Mouse (Mus musculus): Measurements from ENCODE around the gene Lmln. TPM values are rescaled to one million over a fixed set of nuclear protein-coding genes. Genes with fewer than 3 reads are reported as not detected.
"Not testable (repeated sequence)": the region's sequence is repeated elsewhere in the genome, so short reads cannot be mapped to it uniquely, and the experiment has no call there.

The Lmln gene
- total RNA-seq, 4 experiments from 2014 or later, result 1.2 to 4.1 (median 2.2) TPM

- no peak for DNase-seq (ENCODE audit: low spot score in 2 of 2)
Observed at GRCm38 (mm10) chr16:33056786-33057185, 5.5 kb upstream of the Lmln start.

GRCm38 (mm10) chr16:33058033-33058432 is 4.3 kb upstream of the Lmln start:
- DNase-seq (ENCODE audit: low spot score in 2 of 2), result no peak

GRCm38 (mm10) chr16:33058656-33059055 is 3.7 kb upstream of the Lmln start:
- not testable (repeated sequence) for DNase-seq (ENCODE audit: low spot score in 2 of 2)

GRCm38 (mm10) chr16:33059471-33059870 is 2.9 kb upstream of the Lmln start:
- DNase-seq (ENCODE audit: low spot score in 2 of 2), result no peak

- DNase-seq (ENCODE audit: low spot score in 2 of 2), result no peak
Observed at GRCm38 (mm10) chr16:33060926-33061325, 1.4 kb upstream of the Lmln start.

GRCm38 (mm10) chr16:33061400-33061799 is 921 bp upstream of the Lmln start:
- no peak for DNase-seq (ENCODE audit: low spot score in 2 of 2)

- DNase-seq (ENCODE audit: low spot score in 2 of 2), result no peak
Observed at GRCm38 (mm10) chr16:33062682-33063131, 386 bp downstream of the Lmln start.

- DNase-seq (ENCODE audit: low spot score in 2 of 2), result no peak
Observed at GRCm38 (mm10) chr16:33063267-33063666, 946 bp downstream of the Lmln start.

GRCm38 (mm10) chr16:33064636-33065035 is 2.3 kb downstream of the Lmln start:
- no peak for DNase-seq (ENCODE audit: low spot score in 2 of 2)

GRCm38 (mm10) chr16:33070928-33071327 is 8.6 kb downstream of the Lmln start:
- DNase-seq (ENCODE audit: low spot score in 2 of 2), result no peak

GRCm38 (mm10) chr16:33072871-33073557 is 10.7 kb downstream of the Lmln start:
- no peak for DNase-seq (ENCODE audit: low spot score in 2 of 2)

GRCm38 (mm10) chr16:33074967-33075366 is 12.6 kb downstream of the Lmln start:
- DNase-seq (ENCODE audit: low spot score in 2 of 2), result no peak

- DNase-seq (ENCODE audit: low spot score in 2 of 2), result no peak
Observed at GRCm38 (mm10) chr16:33076078-33076477, 13.8 kb downstream of the Lmln start.

GRCm38 (mm10) chr16:33077069-33077627 is 14.8 kb downstream of the Lmln start:
- DNase-seq (ENCODE audit: low spot score in 2 of 2), result no peak

- no peak for DNase-seq (ENCODE audit: low spot score in 2 of 2)
Observed at GRCm38 (mm10) chr16:33080063-33080462, 17.7 kb downstream of the Lmln start.

- DNase-seq (ENCODE audit: low spot score in 2 of 2), result no peak
Observed at GRCm38 (mm10) chr16:33082951-33083350, 20.6 kb downstream of the Lmln start.

GRCm38 (mm10) chr16:33083996-33084395 is 21.7 kb downstream of the Lmln start:
- no peak for DNase-seq (ENCODE audit: low spot score in 2 of 2)

- no peak for DNase-seq (ENCODE audit: low spot score in 2 of 2)
Observed at GRCm38 (mm10) chr16:33085666-33086065, 23.3 kb downstream of the Lmln start.

GRCm38 (mm10) chr16:33113726-33114125 is 51.4 kb downstream of the Lmln start:
- no peak for DNase-seq (ENCODE audit: low spot score in 2 of 2)

- no peak for DNase-seq (ENCODE audit: low spot score in 2 of 2)
Observed at GRCm38 (mm10) chr16:33123373-33123772, 61.1 kb downstream of the Lmln start.

GRCm38 (mm10) chr16:33123938-33124820 is 61.9 kb downstream of the Lmln start:
- no peak for DNase-seq (ENCODE audit: low spot score in 2 of 2)

GRCm38 (mm10) chr16:33127052-33127451 is 64.7 kb downstream of the Lmln start:
- no peak for DNase-seq (ENCODE audit: low spot score in 2 of 2)

Measured in gastrocnemius, adult 8-10 months (tissue).